Mouse (Mus musculus) frontal cortex, adult 2 months (tissue): Measurements from ENCODE around the gene Vangl1. TPM values are rescaled to one million over a fixed set of nuclear protein-coding genes. Genes with fewer than 3 reads are reported as not detected.

ENCODE experiments used
- DNase-seq, 2 experiments: peaks; one replicate each; pipeline ENCODE4 v3.0.0; 2022; ENCODE audit warnings: low spot score in 1 of 2; ENCODE audit errors: extremely low spot score in 1 of 2
- polyA plus RNA-seq: library from polyadenylated mRNA; depleted of rRNA; stranded (reverse); fragments of >200 nt; gene quantifications from 2 replicates; pipeline ENCODE4 v1.2.3, GENCODE M21; 2012; rRNA removed

Vangl1 gene
- polyA plus RNA-seq = 5.0 and 5.1 TPM in 2 replicates

DNA sequence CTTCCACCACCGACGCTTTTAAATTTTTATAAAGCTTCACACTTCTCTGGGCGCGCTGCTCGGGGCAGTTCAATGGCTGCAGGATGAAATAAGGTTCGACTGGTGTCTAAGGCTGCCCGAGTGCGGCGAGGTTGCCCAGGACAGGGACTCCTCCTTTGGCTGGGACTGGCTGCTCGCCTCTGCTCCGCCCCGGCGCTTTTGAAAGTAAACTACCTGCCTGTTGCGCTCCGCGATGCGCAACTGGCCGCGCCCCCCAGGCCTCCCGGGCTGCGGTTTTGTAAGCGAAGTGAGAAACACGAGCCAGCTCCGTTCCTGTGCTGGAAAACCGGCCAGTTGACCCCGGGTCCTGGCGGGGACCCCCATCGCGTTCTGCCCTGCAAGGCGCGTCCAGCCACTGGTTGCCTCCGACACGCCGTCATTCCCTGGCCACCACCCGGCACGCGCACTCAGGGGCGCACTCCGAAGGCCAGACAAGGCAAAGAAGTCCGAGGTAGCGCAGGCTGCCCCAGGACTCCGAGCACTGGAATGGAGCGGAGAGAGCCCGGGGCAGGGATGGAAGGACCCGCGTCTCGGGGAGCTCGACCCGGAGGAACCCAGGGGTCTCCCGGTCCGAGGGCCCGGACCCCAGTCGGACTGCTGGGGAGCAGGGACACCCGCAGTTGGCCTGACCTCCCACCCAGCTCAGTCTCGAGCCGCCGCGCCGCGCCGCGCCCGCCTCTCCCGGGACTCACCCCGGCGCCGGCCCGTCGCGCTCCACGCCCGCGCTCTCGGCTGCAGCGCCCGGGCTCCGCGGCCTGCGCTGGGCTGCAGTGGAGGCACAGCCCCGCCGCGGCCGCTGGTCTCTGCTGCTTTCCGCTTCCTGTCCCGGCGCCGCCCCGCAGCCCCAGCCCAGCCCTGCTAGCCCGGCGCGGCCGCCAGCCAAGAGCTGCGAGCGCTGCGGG is at the start of gene Vangl1:
Gene Vangl1 (minus strand): TSS at position 913 of the 941 bp plus-strand sequence.
- peak in 1 of 2 experiments; percentile 30 for DNase-seq

- no peak for DNase-seq
These were observed 49.1 kb upstream of the Vangl1 start for GRCm38 (mm10) chr3:102253554-102253953.

GRCm38 (mm10) chr3:102252927-102253326 is 48.4 kb upstream of the Vangl1 start:
- no peak for DNase-seq

- DNase-seq = no peak
These were observed 46.4 kb upstream of the Vangl1 start for GRCm38 (mm10) chr3:102250873-102251272.

DNA sequence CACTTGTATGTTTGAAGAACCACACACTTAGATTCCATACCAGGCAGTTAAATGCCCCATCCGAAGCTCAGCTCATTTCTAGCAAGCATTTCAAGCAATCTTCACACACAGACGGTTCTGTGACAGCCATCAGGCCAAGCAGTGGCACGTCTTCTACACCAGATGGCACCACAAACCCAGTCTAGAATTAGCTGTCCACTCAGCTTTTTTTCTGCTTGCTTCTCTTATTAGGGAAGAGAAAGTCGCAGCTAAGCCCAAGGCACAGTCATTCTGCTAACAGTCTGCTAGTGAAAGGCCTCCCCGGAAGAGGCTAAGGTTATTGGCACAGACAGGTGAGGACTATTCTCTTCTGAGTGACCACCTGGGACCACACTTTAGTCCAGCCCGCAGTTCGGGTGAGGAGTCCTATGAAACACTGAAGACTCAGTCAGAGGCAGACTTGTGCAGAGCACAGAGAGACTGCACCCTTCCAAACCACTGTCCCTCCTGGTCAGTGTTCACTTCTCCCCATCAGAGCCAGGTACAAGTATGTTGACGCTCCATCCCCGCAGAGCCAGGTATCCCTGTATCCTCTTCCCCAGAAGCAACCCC is 45.0 kb upstream of the Vangl1 start:
- peak; percentile 36 to 84 for DNase-seq

- DNase-seq = no peak
These were observed 40.1 kb upstream of the Vangl1 start for GRCm38 (mm10) chr3:102244601-102245000.

DNA sequence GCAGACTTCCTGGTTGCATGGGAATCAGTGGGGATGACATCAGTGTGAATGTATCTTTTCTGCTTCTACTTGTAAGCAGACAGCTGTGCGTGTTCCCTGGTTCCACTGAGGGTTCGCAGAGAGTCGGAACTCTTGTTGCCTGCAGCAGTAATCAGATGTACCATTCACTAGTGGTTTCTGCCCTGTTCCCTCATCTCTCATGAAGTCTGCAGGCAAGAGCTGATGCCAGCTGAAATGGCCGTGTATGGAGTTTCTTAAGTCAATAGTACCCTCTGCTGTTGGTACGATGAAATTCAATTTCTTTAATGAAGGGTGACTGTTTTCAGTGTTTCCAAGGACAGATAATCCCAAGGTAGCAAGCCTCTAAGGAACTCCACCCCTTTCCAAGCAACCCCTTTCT is 38.4 kb upstream of the Vangl1 start:
- peak; percentile 27 to 76 for DNase-seq

DNA sequence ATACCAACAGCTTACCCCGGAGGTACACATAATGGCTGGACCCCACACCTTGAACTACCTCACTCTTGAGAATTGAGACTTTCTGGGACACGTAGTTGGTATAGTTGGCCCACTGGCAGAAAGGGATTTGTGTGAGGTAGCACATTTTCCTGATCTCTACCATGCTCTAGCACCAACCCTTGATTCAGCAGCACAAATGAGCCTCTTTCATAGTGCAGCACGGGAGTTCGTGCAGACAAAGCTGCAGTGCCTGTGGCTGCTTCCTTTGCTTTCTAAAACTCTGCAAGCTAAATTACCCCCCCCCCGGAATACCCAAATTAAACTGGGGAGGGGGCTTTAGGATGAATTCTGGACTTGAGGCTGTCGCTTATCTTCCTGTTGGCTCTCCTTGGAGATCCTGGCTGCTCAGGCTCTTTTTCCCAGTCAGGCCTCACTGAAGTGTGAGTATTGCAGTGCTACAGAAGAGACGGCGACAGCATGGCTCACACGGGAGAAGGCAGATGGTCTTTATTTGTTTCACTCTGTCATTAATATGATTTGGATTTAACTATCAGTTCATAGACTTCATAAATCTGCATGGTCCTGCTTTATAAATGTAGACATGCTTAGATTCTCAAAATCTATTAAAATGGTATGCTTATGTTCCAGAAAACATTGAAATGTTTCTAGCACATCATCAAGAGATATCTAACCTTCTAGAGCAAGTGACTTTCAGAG is 27.1 kb upstream of the Vangl1 start:
- no peak for DNase-seq

- DNase-seq = no peak
These were observed 18.3 kb upstream of the Vangl1 start for GRCm38 (mm10) chr3:102222756-102223155.

DNA sequence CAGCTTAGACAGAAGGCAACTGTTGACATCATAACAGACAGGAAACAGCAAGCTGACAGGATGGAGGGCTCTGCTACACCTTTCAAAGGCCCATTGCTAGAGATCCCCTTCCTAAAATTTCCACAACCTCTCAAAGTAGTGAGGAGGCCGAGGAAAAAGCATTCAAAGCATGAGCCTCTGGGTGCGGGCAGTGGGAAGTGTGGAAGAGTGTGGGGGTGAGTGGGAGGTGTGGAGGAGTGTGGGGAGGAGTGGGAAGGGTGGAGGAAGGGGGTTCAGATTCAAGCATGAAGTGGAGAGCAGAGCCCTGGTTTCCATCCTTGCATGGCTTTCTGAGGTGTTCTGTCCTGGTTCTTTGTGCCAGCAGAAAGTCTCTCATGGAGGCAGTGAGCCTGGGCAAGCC is 13.8 kb upstream of the Vangl1 start:
- no peak for DNase-seq

DNA sequence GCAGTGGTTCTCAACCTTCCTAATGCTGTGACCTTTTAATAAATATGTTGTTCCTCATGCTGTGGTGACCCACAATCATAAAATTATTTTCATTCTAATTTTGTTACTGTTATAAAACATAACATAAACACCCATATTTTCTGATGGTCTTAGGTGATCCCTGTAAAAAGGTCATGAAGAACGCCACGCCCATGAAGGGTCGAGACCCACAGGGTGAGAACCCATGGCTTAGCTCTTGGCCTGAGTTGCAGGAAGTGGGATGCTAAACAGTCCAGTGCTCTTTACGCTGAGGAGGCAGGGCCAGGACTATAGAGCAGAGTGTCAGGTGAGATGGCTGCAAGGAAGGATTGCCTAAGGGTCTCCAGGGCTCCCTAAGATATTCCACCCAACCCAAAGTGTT is 10.2 kb upstream of the Vangl1 start:
- DNase-seq = no peak

DNA sequence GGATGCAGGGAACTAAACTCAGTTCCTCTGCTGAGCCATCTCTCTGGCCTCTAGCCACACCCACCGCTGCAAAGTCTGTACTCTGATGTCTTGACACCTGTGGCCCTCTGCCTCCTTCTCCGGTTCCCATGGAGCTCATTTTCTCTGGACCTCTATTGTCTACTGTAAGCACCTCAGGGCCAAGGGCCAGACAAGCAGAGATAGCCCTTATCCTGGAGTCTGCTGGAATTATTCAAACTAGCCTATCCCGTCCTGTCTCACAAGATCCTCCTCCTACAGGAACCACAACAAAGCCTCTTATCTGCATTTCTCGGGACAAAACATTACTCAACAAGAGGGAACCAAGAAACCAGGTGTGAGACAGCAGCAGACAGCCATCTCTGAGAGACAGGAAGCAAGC is 9.8 kb upstream of the Vangl1 start:
- no peak for DNase-seq

GRCm38 (mm10) chr3:102212896-102213295 is 8.4 kb upstream of the Vangl1 start:
- DNase-seq = no peak

DNA sequence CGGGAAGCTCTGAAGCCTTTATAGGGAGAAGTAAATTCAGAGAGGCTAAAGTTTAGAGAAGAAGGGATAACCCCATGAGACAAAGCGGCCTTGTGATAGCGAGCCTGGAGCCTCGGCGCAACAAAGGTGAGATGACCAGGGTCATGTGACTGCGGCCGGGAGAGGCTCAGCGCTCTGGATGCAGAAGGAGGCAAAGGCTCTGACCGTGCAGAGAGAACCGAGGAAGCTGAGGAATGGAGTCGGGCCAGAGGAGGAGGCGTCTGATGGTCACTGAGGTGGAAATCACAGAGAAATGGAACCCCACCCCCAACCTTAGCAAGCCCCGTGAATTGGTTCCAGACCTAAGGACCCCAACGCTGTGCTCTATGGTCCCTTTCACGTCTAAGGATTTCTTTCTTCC is 7.8 kb upstream of the Vangl1 start:
- no peak for DNase-seq

DNA sequence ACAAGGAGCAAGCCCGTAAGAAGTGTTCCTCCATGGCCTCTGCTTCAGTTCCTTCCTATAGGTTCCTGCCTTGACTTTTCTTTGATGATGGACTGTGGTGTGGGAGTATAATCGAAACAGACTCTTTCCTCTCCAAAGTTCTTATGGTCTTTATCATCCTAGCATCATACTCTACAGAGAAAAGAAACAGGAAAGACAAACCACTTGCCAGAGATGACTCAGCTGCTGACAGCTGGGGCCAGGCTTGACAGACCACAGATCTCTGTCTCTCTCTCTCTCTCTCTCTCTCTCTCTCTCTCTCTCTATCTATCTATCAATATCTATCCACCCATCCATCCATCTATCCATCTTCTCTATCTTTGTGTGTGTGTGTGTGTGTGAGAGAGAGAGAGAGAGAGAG is 6.8 kb upstream of the Vangl1 start:
- DNase-seq = no peak

- DNase-seq = peak in 1 of 2 experiments; percentile 8
These were observed 6.3 kb upstream of the Vangl1 start for GRCm38 (mm10) chr3:102210775-102211174.

- DNase-seq = no peak
These were observed 4.4 kb upstream of the Vangl1 start for GRCm38 (mm10) chr3:102208861-102209260.

GRCm38 (mm10) chr3:102205458-102205830 is 951 bp upstream of the Vangl1 start:
- DNase-seq = no peak

DNA sequence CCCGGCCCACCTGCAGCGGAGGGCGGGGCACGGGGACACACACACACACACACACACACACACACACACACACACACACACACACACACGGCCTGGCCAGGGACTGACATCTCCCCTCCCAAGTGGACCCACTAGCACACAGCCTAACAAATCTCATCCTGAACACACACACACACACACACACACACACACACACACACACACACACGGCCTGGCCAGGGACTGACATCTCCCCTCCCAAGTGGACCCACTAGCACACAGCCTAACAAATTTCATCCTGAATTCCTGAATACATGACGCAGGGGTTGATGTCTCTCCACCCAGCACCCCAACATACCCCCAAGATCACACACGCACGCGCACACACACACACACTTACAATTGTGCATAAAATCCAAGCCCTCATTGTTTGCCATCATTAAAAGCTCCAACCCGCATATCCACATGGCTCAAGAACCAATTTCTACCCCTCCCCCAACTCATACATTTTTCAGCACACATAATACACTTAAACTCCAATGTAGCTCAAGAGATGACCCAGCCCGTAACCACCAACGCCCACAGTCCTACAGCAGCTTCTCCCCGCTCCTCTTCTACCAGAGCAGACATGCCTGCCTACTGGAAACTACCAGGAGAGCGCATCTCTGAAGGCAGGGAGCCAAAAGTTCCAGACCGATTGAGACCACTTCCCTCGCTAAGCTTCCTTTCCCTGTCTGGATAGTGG is 403 bp upstream of the Vangl1 start:
- peak in 1 of 2 experiments; percentile 5 for DNase-seq

DNA sequence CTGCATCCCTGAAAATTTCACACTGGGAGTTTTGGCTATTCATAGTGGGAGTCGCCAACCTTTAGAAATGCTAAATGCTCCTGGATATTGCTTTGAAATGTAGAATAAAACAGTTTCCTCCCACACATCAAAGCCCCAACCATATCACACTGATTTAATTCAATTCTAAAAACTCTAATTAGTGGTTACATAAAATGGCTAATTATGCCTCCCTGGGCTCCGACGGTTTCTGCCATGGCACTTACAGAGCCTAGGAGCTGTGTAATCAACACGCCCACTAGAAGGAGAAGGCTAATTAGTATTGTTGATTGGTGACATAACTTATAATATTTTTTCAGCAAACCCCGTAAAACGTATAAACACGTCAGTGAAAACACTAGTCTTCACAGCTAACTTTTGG is 1.4 kb downstream of the Vangl1 start:
- peak in 1 of 2 experiments; percentile 12 for DNase-seq

DNA sequence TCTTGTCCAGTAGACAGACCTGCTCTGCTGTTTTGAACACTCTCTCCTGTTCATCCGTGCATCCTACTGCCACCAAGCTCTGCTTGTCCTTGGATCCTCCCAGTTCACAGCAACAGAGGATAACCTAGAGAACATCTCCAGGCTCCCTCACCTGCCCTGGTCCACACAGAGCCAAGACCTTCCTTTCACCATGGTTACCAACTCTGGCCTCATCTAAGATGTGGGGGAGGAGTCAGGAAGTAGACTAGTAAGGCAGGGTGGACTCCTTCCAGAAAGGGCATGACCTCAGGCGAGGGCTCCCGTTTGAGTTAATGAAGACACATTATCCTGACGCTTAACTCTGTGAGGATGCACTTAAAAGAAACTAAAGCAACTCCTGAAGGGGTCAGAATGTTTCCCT is 4.5 kb downstream of the Vangl1 start:
- DNase-seq = no peak
